Mouse (Mus musculus) neural tube, embryonic 15.5 days (tissue): ENCODE results near the gene Grn. TPM values are rescaled to one million over a fixed set of nuclear protein-coding genes. Genes with fewer than 3 reads are reported as not detected.
A peak's percentile ranks its signal among the peaks of the same experiment; 100 is the strongest.

Source experiments
- ATAC-seq: fragments of 200-750 bp; cut with Nextera tagmentation; 2 replicates; pipeline ENCODE4 v1.8.0; 2017; ENCODE audit warnings: mild to moderate bottlenecking, moderate TSS enrichment, moderate library complexity; ENCODE audit not compliant: low FRiP score
- H3K27ac ChIP-seq: fragments of 300-500 bp; sonication (generic); replicated peaks from 2 replicates; pipeline ENCODE4 v1.5.1; 2015; ENCODE audit warnings: mild to moderate bottlenecking, inconsistent platforms
- H3K27me3 ChIP-seq: fragments of 300-500 bp; sonication (generic); replicated peaks from 2 replicates; pipeline ENCODE4 v1.6.1; 2015; ENCODE audit warnings: inconsistent platforms
- H3K36me3 ChIP-seq: fragments of 300-500 bp; sonication (generic); 2 replicates; pipeline ENCODE4 v1.6.1; 2015; ENCODE audit warnings: inconsistent platforms
- H3K4me1 ChIP-seq: fragments of 300-500 bp; sonication (generic); 2 replicates; pipeline ENCODE4 v1.6.1; 2015; ENCODE audit warnings: inconsistent platforms
- H3K4me2 ChIP-seq: fragments of 300-500 bp; sonication (generic); 2 replicates; pipeline ENCODE4 v1.6.1; 2015; ENCODE audit warnings: inconsistent platforms, mild to moderate bottlenecking, moderate library complexity
- H3K4me3 ChIP-seq: fragments of 300-500 bp; sonication (generic); replicated peaks from 2 replicates; pipeline ENCODE4 v1.5.1; 2015; ENCODE audit warnings: mild to moderate bottlenecking, inconsistent platforms
- H3K9ac ChIP-seq: fragments of 300-500 bp; sonication (generic); replicated peaks from 2 replicates; pipeline ENCODE4 v1.6.1; 2015; ENCODE audit warnings: mild to moderate bottlenecking, inconsistent platforms
- H3K9me3 ChIP-seq: fragments of 300-500 bp; sonication (generic); replicated peaks from 2 replicates; pipeline ENCODE4 v1.6.1; 2016; ENCODE audit warnings: inconsistent platforms
- WGBS: fragments of 180-500 bp; shearing (Covaris S2); methylation state at CpG from one replicate; pipeline ENCODE4 v1.1.7; 2015; ENCODE audit warnings: mixed read lengths; 5-methylcytosine and 5-hydroxymethylcytosine counted together
- microRNA-seq: library from miRNA; unstranded; fragments of <30 nt; microRNA quantifications from one replicate; pipeline ENCODE4, GENCODE M21; 2017
- polyA plus RNA-seq: library from polyadenylated mRNA; unstranded; fragments of >200 nt; fragmentation: Nextera tagmentation; extraction: Ambion mirVana; gene quantifications from 2 replicates; pipeline ENCODE4 v1.2.1, GENCODE M21; 2015

Grn gene
- polyA plus RNA-seq, 1 experiment from 2014 or later: 92.1 TPM

GRCm38 (mm10) chr11:102467041-102467631 lies 37.0 kb downstream of the Grn start:
- Histone ChIP-seq H3K36me3 (no peaks in the 10 kb centered on the region), H3K4me1 (peaks cover 20% of the 10 kb centered on the region), H3K4me3 (peak overlapping the region; percentile 48), H3K9ac (peak overlapping the region; percentile 51), H3K27ac (peak overlapping the region; percentile 61), H3K27me3 (0 out of 2 replicates have a peak, but pooled peaks cover 2% of the 10 kb centered on the region), H3K9me3 (no peaks in the 10 kb centered on the region), H3K4me2 (peak overlapping the region; percentile 95)
- ATAC-seq: peak; percentile 87
- WGBS: 0% methylated on average over 37 of the region's 37 CpGs

GRCm38 (mm10) chr11:102469648-102470357 lies 39.7 kb downstream of the Grn start, which contains the start of gene Itga2b:
Itga2b (minus strand) TSS chr11:102470122.
- Histone ChIP-seq H3K36me3 (no peaks in the 10 kb centered on the region), H3K9me3 (no peaks in the 10 kb centered on the region), H3K4me3 (no peak within 1 kb of the TSS), H3K4me2 (no peak within 1 kb of the TSS), H3K9ac (no peak within 1 kb of the TSS), H3K27ac (no peak within 1 kb of the TSS), H3K4me1 (peaks cover 20% of the 10 kb centered on the region), H3K27me3 (0 out of 2 replicates have a peak, but pooled peaks cover 2% of the 10 kb centered on the region)
- no peak for ATAC-seq
- whole genome bisulfite sequencing: 68% methylated on average over 11 of the region's 11 CpGs

- 98% methylated on average over 3 of the region's 3 CpGs for WGBS
- Histone ChIP-seq H3K4me2 (no peak overlapping the region), H3K4me1 (no peaks in the 10 kb centered on the region), H3K9me3 (no peaks in the 10 kb centered on the region), H3K27me3 (no peaks in the 10 kb centered on the region), H3K9ac (no peak overlapping the region), H3K36me3 (peaks cover 32% of the 10 kb centered on the region), H3K27ac (no peak overlapping the region), H3K4me3 (no peak overlapping the region)
- no peak for ATAC-seq
Measured at GRCm38 (mm10) chr11:102475027-102475426, 44.9 kb downstream of the Grn start.

- ATAC-seq: no peak
- WGBS: 77% methylated on average over 3 of the region's 3 CpGs
- Histone ChIP-seq H3K9ac (no peak overlapping the region), H3K4me2 (no peak overlapping the region), H3K9me3 (no peaks in the 10 kb centered on the region), H3K27me3 (no peaks in the 10 kb centered on the region), H3K4me3 (no peak overlapping the region), H3K4me1 (no peaks in the 10 kb centered on the region), H3K36me3 (peaks cover 57% of the 10 kb centered on the region), H3K27ac (no peak overlapping the region)
Measured at GRCm38 (mm10) chr11:102478671-102479070, 48.6 kb downstream of the Grn start.

- Histone ChIP-seq H3K4me3 (no peak overlapping the region), H3K36me3 (peaks cover 60% of the 10 kb centered on the region), H3K27ac (no peak overlapping the region), H3K4me2 (no peak overlapping the region), H3K9ac (no peak overlapping the region), H3K27me3 (no peaks in the 10 kb centered on the region), H3K4me1 (no peaks in the 10 kb centered on the region), H3K9me3 (no peaks in the 10 kb centered on the region)
- WGBS: 95% methylated on average over 23 of the region's 23 CpGs
- ATAC-seq: no peak
Measured at GRCm38 (mm10) chr11:102479581-102479980, 49.5 kb downstream of the Grn start.

GRCm38 (mm10) chr11:102480111-102480510 lies 50.0 kb downstream of the Grn start:
- H3K4me3 ChIP-seq: no peak overlapping the region
- H3K9ac ChIP-seq: no peak overlapping the region
- no peak overlapping the region for H3K4me2 ChIP-seq
- no peak for ATAC-seq
- H3K4me1 ChIP-seq: no peaks in the 10 kb centered on the region
- H3K36me3 ChIP-seq: peaks cover 63% of the 10 kb centered on the region
- H3K9me3 ChIP-seq: no peaks in the 10 kb centered on the region
- no peaks in the 10 kb centered on the region for H3K27me3 ChIP-seq
- 95% methylated on average over 15 of the region's 15 CpGs for WGBS
- H3K27ac ChIP-seq: no peak overlapping the region

GRCm38 (mm10) chr11:102480897-102481296 lies 50.8 kb downstream of the Grn start:
- Histone ChIP-seq H3K4me3 (no peak overlapping the region), H3K4me1 (no peaks in the 10 kb centered on the region), H3K27me3 (no peaks in the 10 kb centered on the region), H3K36me3 (peaks cover 69% of the 10 kb centered on the region), H3K4me2 (no peak overlapping the region), H3K9ac (no peak overlapping the region), H3K27ac (no peak overlapping the region), H3K9me3 (no peaks in the 10 kb centered on the region)
- ATAC-seq: no peak
- 86% methylated on average over 4 of the region's 4 CpGs for WGBS

GRCm38 (mm10) chr11:102481779-102482178 lies 51.7 kb downstream of the Grn start:
- H3K4me2 ChIP-seq: no peak overlapping the region
- no peak for ATAC-seq
- H3K36me3 ChIP-seq: peaks cover 75% of the 10 kb centered on the region
- no peaks in the 10 kb centered on the region for H3K27me3 ChIP-seq
- H3K4me3 ChIP-seq: no peak overlapping the region
- no peak overlapping the region for H3K27ac ChIP-seq
- H3K9ac ChIP-seq: no peak overlapping the region
- WGBS: 95% methylated on average over 10 of the region's 10 CpGs
- no peaks in the 10 kb centered on the region for H3K4me1 ChIP-seq
- no peaks in the 10 kb centered on the region for H3K9me3 ChIP-seq

Small RNA genes within 50 kb of the gene (microRNA-seq; reads per million reads assigned to microRNA genes)
- not detected for gene Mir6930

Other genes with a start within 250 kb of the Grn start
- 111 and 121 TPM in 2 replicates for gene Lsm12, start 245.0 kb upstream of the Grn start, polyA plus RNA-seq
- 40.4 and 42.0 TPM in 2 replicates for gene G6pc3, start 240.7 kb upstream of the Grn start, polyA plus RNA-seq
- 74.0 and 77.4 TPM in 2 replicates for gene Hdac5, start 200.1 kb upstream of the Grn start, polyA plus RNA-seq
- gene BC030867, start 181.4 kb upstream of the Grn start, polyA plus RNA-seq: 2.2 and 5.1 TPM in 2 replicates
- 0.10 and 0.12 TPM in 2 replicates for gene Asb16, start 161.6 kb upstream of the Grn start, polyA plus RNA-seq
- gene Tmub2, start 145.4 kb upstream of the Grn start, polyA plus RNA-seq: 79.8 and 83.7 TPM in 2 replicates
- 27.2 and 28.1 TPM in 2 replicates for gene Atxn7l3, start 133.7 kb upstream of the Grn start, polyA plus RNA-seq
- 68.9 and 79.5 TPM in 2 replicates for gene Ubtf, start 110.6 kb upstream of the Grn start, polyA plus RNA-seq
- gene Slc4a1, start 64.1 kb upstream of the Grn start, polyA plus RNA-seq: 2.5 and 3.5 TPM in 2 replicates
- gene Rundc3a, start 36.9 kb upstream of the Grn start, polyA plus RNA-seq: 111 and 138 TPM in 2 replicates
- 161 and 175 TPM in 2 replicates for gene Slc25a39, start 22.4 kb upstream of the Grn start, polyA plus RNA-seq
- gene Fam171a2, start 17.4 kb downstream of the Grn start, polyA plus RNA-seq: 23.8 and 28.3 TPM in 2 replicates
- 8.0 and 9.6 TPM in 2 replicates for gene Itga2b, start 39.8 kb downstream of the Grn start, polyA plus RNA-seq
- 68.2 and 71.6 TPM in 2 replicates for gene Gpatch8, start 126.1 kb downstream of the Grn start, polyA plus RNA-seq
- 6.6 and 7.1 TPM in 2 replicates for gene Gm11627, start 149.1 kb downstream of the Grn start, polyA plus RNA-seq
- gene Fzd2, start 174.1 kb downstream of the Grn start, polyA plus RNA-seq: 8.0 and 10.8 TPM in 2 replicates
- 0.19 and 0.27 TPM in 2 replicates for gene Meioc, start 233.4 kb downstream of the Grn start, polyA plus RNA-seq